Mouse (Mus musculus) MEL (cell line): ENCODE measurements around the gene Tarbp1. TPM values are rescaled to one million over a fixed set of nuclear protein-coding genes. Genes with fewer than 3 reads are reported as not detected.
A peak's percentile ranks its signal among the peaks of the same experiment; 100 is the strongest.
"Not testable (repeated sequence)": the region's sequence is repeated elsewhere in the genome, so short reads cannot be mapped to it uniquely, and the experiment has no call there.

Experiments used
- DNase-seq: peaks from one replicate; pipeline ENCODE4 v3.0.0; 2011; ENCODE audit warnings: low read depth, low spot score
- H3K27ac ChIP-seq: 2 replicates; pipeline ENCODE4 v1.5.1; 2012; ENCODE audit warnings: low read depth, mild to moderate bottlenecking, control low read depth, low read length, moderate library complexity; ENCODE audit not compliant: control insufficient read depth
- H3K27me3 ChIP-seq, 2 experiments: fragments of 150-350 bp in 1 of 2; sonication (generic) in 1 of 2; 2 replicates each; pipeline ENCODE4 v1.6.1; 2012; ENCODE audit warnings: low read length in 2 of 2, mild to moderate bottlenecking in 2 of 2, improper control_type of control experiment in 1 of 2, moderate library complexity in 1 of 2; ENCODE audit not compliant: insufficient read depth in 2 of 2, control insufficient read depth in 1 of 2
- H3K36me3 ChIP-seq, 2 experiments: 2 replicates each; pipeline ENCODE4 v1.6.1; 2012 to 2014; ENCODE audit warnings: low read length in 2 of 2, improper control_type of control experiment in 1 of 2, inconsistent platforms in 1 of 2, mild to moderate bottlenecking in 1 of 2; ENCODE audit not compliant: insufficient read depth in 2 of 2, control insufficient read depth in 1 of 2
- H3K4me1 ChIP-seq, 2 experiments: fragments of 150-350 bp in 1 of 2; sonication (generic) in 1 of 2; 2 replicates each; pipeline ENCODE4 v1.6.1; 2012; ENCODE audit warnings: low read length in 2 of 2, improper control_type of control experiment in 1 of 2, mild to moderate bottlenecking in 1 of 2; ENCODE audit not compliant: insufficient read depth in 2 of 2, control insufficient read depth in 1 of 2
- H3K4me3 ChIP-seq, 2 experiments: fragments of 150-350 bp in 1 of 2; sonication (generic) in 1 of 2; 2 replicates each; pipeline ENCODE4 v1.5.1; 2012; ENCODE audit warnings: low read depth in 2 of 2, low read length in 2 of 2, mild to moderate bottlenecking in 2 of 2, moderate library complexity in 2 of 2, control low read depth in 1 of 2, improper control_type of control experiment in 1 of 2; ENCODE audit not compliant: control insufficient read depth in 1 of 2, insufficient read depth in 1 of 2
- H3K79me2 ChIP-seq: 2 replicates; pipeline ENCODE4 v1.6.1; 2012; ENCODE audit warnings: mild to moderate bottlenecking, low read length, moderate library complexity; ENCODE audit not compliant: control insufficient read depth, poor library complexity, insufficient read depth
- H3K9ac ChIP-seq: 2 replicates; pipeline ENCODE4 v1.6.1; 2012; ENCODE audit warnings: low read depth, mild to moderate bottlenecking, control low read depth, low read length, moderate library complexity; ENCODE audit not compliant: control insufficient read depth, poor library complexity, severe bottlenecking
- H3K9me3 ChIP-seq: fragments of 150-350 bp; sonication (generic); replicated peaks from 2 replicates; pipeline ENCODE4 v1.6.1; 2012; ENCODE audit warnings: mild to moderate bottlenecking, low read length, improper control_type of control experiment, moderate library complexity; ENCODE audit not compliant: insufficient read depth
- BHLHE40 ChIP-seq: IDR thresholded peaks from 2 replicates; pipeline ENCODE4 v1.6.1; 2012; ENCODE audit warnings: low read depth, mild to moderate bottlenecking, inconsistent platforms, low read length, improper control_type of control experiment, borderline replicate concordance
- CHD1 ChIP-seq: IDR thresholded peaks from 2 replicates; pipeline ENCODE4 v1.6.1; 2012; ENCODE audit warnings: low read depth, mild to moderate bottlenecking, inconsistent platforms, low read length, improper control_type of control experiment
- EP300 ChIP-seq, 2 experiments: IDR thresholded peaks; 2 replicates each; pipeline ENCODE4 v1.6.1; 2011; ENCODE audit warnings: improper control_type of control experiment in 2 of 2, low read length in 2 of 2, low read depth in 1 of 2, mild to moderate bottlenecking in 1 of 2
- ETS1 ChIP-seq: IDR thresholded peaks from 2 replicates; pipeline ENCODE4 v1.6.1; 2012; ENCODE audit warnings: low read depth, mild to moderate bottlenecking, inconsistent platforms, low read length, improper control_type of control experiment, moderate library complexity
- HCFC1 ChIP-seq: IDR thresholded peaks from 2 replicates; pipeline ENCODE4 v1.6.1; 2012; ENCODE audit warnings: low read depth, mild to moderate bottlenecking, inconsistent platforms, low read length, improper control_type of control experiment, moderate library complexity
- JUND ChIP-seq: IDR thresholded peaks from 2 replicates; pipeline ENCODE4 v1.6.1; 2011; ENCODE audit warnings: low read depth, mild to moderate bottlenecking, improper control_type of control experiment, low read length
- KAT2A ChIP-seq: conservative IDR thresholded peaks from 2 replicates; pipeline ENCODE4 v1.6.1; 2012; ENCODE audit warnings: low read depth, low read length, improper control_type of control experiment, inconsistent platforms
- MAX ChIP-seq: IDR thresholded peaks from 2 replicates; pipeline ENCODE4 v1.6.1; 2011; ENCODE audit warnings: low read length, improper control_type of control experiment
- MXI1 ChIP-seq: IDR thresholded peaks from 2 replicates; pipeline ENCODE4 v1.6.1; 2011; ENCODE audit warnings: mild to moderate bottlenecking, low read depth, low read length, improper control_type of control experiment
- NRF1 ChIP-seq: IDR thresholded peaks from 2 replicates; pipeline ENCODE4 v1.6.1; 2014; ENCODE audit warnings: low read depth, mild to moderate bottlenecking, inconsistent platforms, low read length, improper control_type of control experiment, moderate library complexity; ENCODE audit not compliant: poor library complexity, insufficient read depth, severe bottlenecking
- POLR2A ChIP-seq, 2 experiments: IDR thresholded peaks; 2 replicates each; pipeline ENCODE4 v1.6.1; 2011 to 2012; ENCODE audit warnings: low read length in 2 of 2, mild to moderate bottlenecking in 2 of 2, control low read depth in 1 of 2, improper control_type of control experiment in 1 of 2, low read depth in 1 of 2, moderate library complexity in 1 of 2; ENCODE audit not compliant: control insufficient read depth in 1 of 2, insufficient read depth in 1 of 2, poor library complexity in 1 of 2
- POLR2AphosphoS5 ChIP-seq: IDR thresholded peaks from 2 replicates; pipeline ENCODE4 v1.6.1; 2012; ENCODE audit warnings: low read depth, borderline replicate concordance, mild to moderate bottlenecking, inconsistent platforms, low read length, moderate library complexity, mixed read lengths
- RAD21 ChIP-seq: IDR thresholded peaks from 2 replicates; pipeline ENCODE4 v1.6.1; 2011; ENCODE audit warnings: mild to moderate bottlenecking, low read depth, low read length, improper control_type of control experiment
- RCOR1 ChIP-seq: IDR thresholded peaks from 2 replicates; pipeline ENCODE4 v1.6.1; 2012; ENCODE audit warnings: low read depth, mild to moderate bottlenecking, inconsistent platforms, low read length, improper control_type of control experiment
- TAL1 ChIP-seq: IDR thresholded peaks from 2 replicates; pipeline ENCODE4 v1.6.1; 2012; ENCODE audit warnings: mild to moderate bottlenecking, inconsistent platforms, low read length, moderate library complexity, mixed read lengths
- TCF12 ChIP-seq: IDR thresholded peaks from 2 replicates; pipeline ENCODE4 v1.6.1; 2014; ENCODE audit warnings: low read depth, mild to moderate bottlenecking, inconsistent platforms, low read length, improper control_type of control experiment, moderate library complexity
- ZMIZ1 ChIP-seq: IDR thresholded peaks from 2 replicates; pipeline ENCODE4 v1.6.1; 2012; ENCODE audit warnings: low read depth, mild to moderate bottlenecking, inconsistent platforms, low read length, improper control_type of control experiment, moderate library complexity
- ZNF384 ChIP-seq: IDR thresholded peaks from 2 replicates; pipeline ENCODE4 v1.6.1; 2012; ENCODE audit warnings: low read depth, mild to moderate bottlenecking, inconsistent platforms, low read length, improper control_type of control experiment
- polyA plus RNA-seq, 2 experiments: library from polyadenylated mRNA; stranded (reverse) in 1 of 2; unstranded in 1 of 2; fragments of >175 nt in 1 of 2; fragments of >200 nt in 1 of 2; gene quantifications; 2 replicates each; pipeline versions ENCODE4 v1.2.1 to v1.2.4; 2012; ENCODE audit warnings: low replicate concordance in 2 of 2, low read depth in 1 of 2; ENCODE audit not compliant: insufficient read length in 2 of 2, insufficient read depth in 1 of 2, missing spikeins in 1 of 2
- total RNA-seq: library from RNA; depleted of rRNA; stranded (reverse); fragments of 300-350 nt; gene quantifications from 2 replicates; pipeline ENCODE4 v1.2.3, GENCODE M21; 2012

Tarbp1 gene
- total and polyA plus RNA-seq, 3 experiments, result 5.4 to 8.4 TPM; not detected in 1

- not testable (repeated sequence) for H3K4me1 ChIP-seq, H3K4me3 ChIP-seq, DNase-seq, H3K9ac ChIP-seq, H3K79me2 ChIP-seq, H3K9me3 ChIP-seq, H3K27me3 ChIP-seq, H3K27ac ChIP-seq, H3K36me3 ChIP-seq
Observed at GRCm38 (mm10) chr8:126476151-126476855, 1.4 kb upstream of the Tarbp1 start.

GRCm38 (mm10) chr8:126475738-126476137 lies 873 bp upstream of the Tarbp1 start:
- H3K27ac ChIP-seq, DNase-seq, H3K9me3 ChIP-seq, H3K36me3 ChIP-seq, H3K4me1 ChIP-seq, H3K4me3 ChIP-seq, H3K27me3 ChIP-seq, H3K79me2 ChIP-seq, H3K9ac ChIP-seq: not testable (repeated sequence)

GRCm38 (mm10) chr8:126473802-126474298 lies 1.0 kb downstream of the Tarbp1 start:
- no peak overlapping the region for H3K27ac ChIP-seq
- peak; percentile 51 for DNase-seq

GRCm38 (mm10) chr8:126464071-126464470 lies 10.8 kb downstream of the Tarbp1 start:
- Histone ChIP-seq H3K36me3 (no peaks in the 10 kb centered on the region), H3K9me3 (no peaks in the 10 kb centered on the region), H3K27me3 (no peaks in the 10 kb centered on the region), H3K4me1 (no peaks in the 10 kb centered on the region), H3K79me2 (no peaks in the 10 kb centered on the region), H3K9ac (no peak overlapping the region), H3K27ac (no peak overlapping the region), H3K4me3 (no peak overlapping the region)
- no peak for DNase-seq
- TF ChIP-seq ETS1, result no peak
- TF ChIP-seq ZNF384, result no peak
- TF ChIP-seq ZMIZ1, result no peak
- no peak for TF ChIP-seq POLR2A (IDR thresholded peaks at IDR 0.05; ENCODE audit: control insufficient read depth in 1 of 2, insufficient read depth in 1 of 2, low read depth in 1 of 2, low read length in 2 of 2, poor library complexity in 1 of 2)
- no peak for TF ChIP-seq EP300 (IDR thresholded peaks at IDR 0.05; ENCODE audit: low read depth in 1 of 2, low read length in 2 of 2)

More at GRCm38 (mm10) chr8:126473802-126474298, 1.0 kb downstream of the Tarbp1 start:
- Histone ChIP-seq H3K79me2 (peaks cover 10% of the 10 kb centered on the region), H3K36me3 (no peaks in the 10 kb centered on the region; a peak in 2 of 4 replicates), H3K27me3 (0 out of 4 replicates have a peak, but pooled peaks cover 0 to 2% of the 10 kb centered on the region in 2 experiments), H3K9me3 (no peaks in the 10 kb centered on the region), H3K4me1 (no peaks in the 10 kb centered on the region), H3K4me3 (peak overlapping the region; percentile 59 to 74), H3K9ac (peak overlapping the region; percentile 87)
- TF ChIP-seq RAD21 (no peak), HCFC1 (no peak), BHLHE40 (peak; percentile 37; the same call in 1 of the 2 replicates), JUND (no peak), KAT2A (no peak), TAL1 (peak; percentile 43), NRF1 (no peak), MAX (no peak), TCF12 (no peak), RCOR1 (no peak), CHD1 (no peak), ZNF384 (no peak), MXI1 (peak; percentile 23; the same call in 1 of the 2 replicates), POLR2AphosphoS5 (no peak)
